Mouse (Mus musculus) B cell, adult 2 months (primary cell): ENCODE results near the gene Tmem8.
A peak's percentile ranks its signal among the peaks of the same experiment; 100 is the strongest.

Source experiments
- DNase-seq, 2 experiments: peaks; one replicate each; pipeline ENCODE4 v3.0.0; 2022

Gene Tmem8

GRCm38 (mm10) chr17:26149056-26149455 lies 36.0 kb downstream of the Tmem8 start:
- no peak for DNase-seq

GRCm38 (mm10) chr17:26151886-26152630 lies 39.0 kb downstream of the Tmem8 start:
- no peak for DNase-seq

GRCm38 (mm10) chr17:26162736-26163135 lies 49.6 kb downstream of the Tmem8 start:
- DNase-seq: no peak

- DNase-seq: peak; percentile 56 to 64
Measured at GRCm38 (mm10) chr17:26168039-26168438, 54.9 kb downstream of the Tmem8 start.
